Mouse (Mus musculus) forebrain, embryonic 11.5 days (tissue): Measurements from ENCODE around the gene Dmbt1. TPM values are rescaled to one million over a fixed set of nuclear protein-coding genes. Genes with fewer than 3 reads are reported as not detected.

Experiments
- ATAC-seq: fragments of 200-750 bp; cut with Nextera tagmentation; replicated peaks from 2 replicates; pipeline ENCODE4 v1.8.0; 2017; ENCODE audit warnings: moderate TSS enrichment; ENCODE audit not compliant: low FRiP score
- DNase-seq: peaks from one replicate; pipeline ENCODE4 v3.0.0-alpha.2; 2017; ENCODE audit warnings: low spot score
- H3K27ac ChIP-seq: fragments of 300-500 bp; sonication (generic); 2 replicates; pipeline ENCODE4 v1.5.1; 2014; ENCODE audit warnings: low read depth, low read length
- H3K27me3 ChIP-seq: fragments of 300-500 bp; sonication (generic); 2 replicates; pipeline ENCODE4 v1.6.1; 2014; ENCODE audit warnings: mild to moderate bottlenecking, low read length, mixed read lengths; ENCODE audit not compliant: control insufficient read depth, insufficient read depth
- H3K36me3 ChIP-seq: fragments of 300-500 bp; sonication (generic); 2 replicates; pipeline ENCODE4 v1.6.1; 2014; ENCODE audit warnings: mild to moderate bottlenecking, low read length, moderate library complexity, mixed read lengths; ENCODE audit not compliant: control insufficient read depth, insufficient read depth
- H3K4me1 ChIP-seq: fragments of 300-500 bp; sonication (generic); replicated peaks from 2 replicates; pipeline ENCODE4 v1.6.1; 2014; ENCODE audit warnings: low read length, mixed read lengths; ENCODE audit not compliant: control insufficient read depth, insufficient read depth
- H3K4me2 ChIP-seq: fragments of 300-500 bp; sonication (generic); 2 replicates; pipeline ENCODE4 v1.6.1; 2014; ENCODE audit warnings: low read depth, mild to moderate bottlenecking, low read length, moderate library complexity, mixed read lengths; ENCODE audit not compliant: severe bottlenecking
- H3K4me3 ChIP-seq: fragments of 300-500 bp; sonication (generic); 2 replicates; pipeline ENCODE4 v1.5.1; 2014; ENCODE audit warnings: low read depth, low read length
- H3K9ac ChIP-seq: fragments of 300-500 bp; sonication (generic); 2 replicates; pipeline ENCODE4 v1.6.1; 2014; ENCODE audit warnings: low read length
- H3K9me3 ChIP-seq: fragments of 300-500 bp; sonication (generic); 2 replicates; pipeline ENCODE4 v1.6.1; 2016; ENCODE audit warnings: low read length, mixed read lengths; ENCODE audit not compliant: control insufficient read depth
- WGBS: fragments of 180-500 bp; shearing (Covaris S2); extraction: QIAGEN DNeasy Blood & Tissue Kit; methylation state at CpG from one replicate; pipeline ENCODE4 v1.1.7; 2014; 5-methylcytosine and 5-hydroxymethylcytosine counted together
- polyA plus RNA-seq: library from polyadenylated mRNA; unstranded; fragments of >200 nt; fragmentation: Nextera tagmentation; extraction: Ambion mirVana; gene quantifications from 2 replicates; pipeline ENCODE4 v1.2.1, GENCODE M21; 2014

Gene Dmbt1
- polyA plus RNA-seq, 1 experiment from 2014 or later: not detected

DNA sequence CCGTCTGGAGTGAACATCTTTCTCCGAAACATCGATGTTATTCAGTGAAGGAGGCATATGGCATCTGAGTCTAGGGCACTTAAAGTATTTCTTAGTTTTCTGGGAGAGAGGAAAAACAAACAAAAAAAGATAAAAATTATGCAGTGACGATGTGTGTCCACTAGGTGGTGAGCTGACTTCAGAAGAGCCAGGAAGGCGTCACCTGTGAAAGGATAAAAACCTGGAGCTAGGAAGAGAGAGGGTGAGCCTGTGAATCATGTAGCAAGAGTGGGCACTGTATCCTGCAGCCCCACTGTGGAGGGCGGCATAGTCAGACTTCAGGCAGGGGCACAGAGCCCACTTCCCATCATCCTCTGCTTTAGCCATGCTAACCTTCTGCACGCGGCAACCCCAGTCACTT lies 37.9 kb upstream of the Dmbt1 start:
- WGBS: 50% methylated on average over 8 of the region's 8 CpGs
- no peak for ATAC-seq
- no peak overlapping the region for H3K9ac ChIP-seq
- no peaks in the 10 kb centered on the region for H3K4me1 ChIP-seq
- H3K4me3 ChIP-seq: no peak overlapping the region
- H3K27ac ChIP-seq: no peak overlapping the region
- H3K27me3 ChIP-seq: no peaks in the 10 kb centered on the region
- H3K4me2 ChIP-seq: no peak overlapping the region
- no peaks in the 10 kb centered on the region for H3K9me3 ChIP-seq
- no peak for DNase-seq
- H3K36me3 ChIP-seq: no peaks in the 10 kb centered on the region

DNA sequence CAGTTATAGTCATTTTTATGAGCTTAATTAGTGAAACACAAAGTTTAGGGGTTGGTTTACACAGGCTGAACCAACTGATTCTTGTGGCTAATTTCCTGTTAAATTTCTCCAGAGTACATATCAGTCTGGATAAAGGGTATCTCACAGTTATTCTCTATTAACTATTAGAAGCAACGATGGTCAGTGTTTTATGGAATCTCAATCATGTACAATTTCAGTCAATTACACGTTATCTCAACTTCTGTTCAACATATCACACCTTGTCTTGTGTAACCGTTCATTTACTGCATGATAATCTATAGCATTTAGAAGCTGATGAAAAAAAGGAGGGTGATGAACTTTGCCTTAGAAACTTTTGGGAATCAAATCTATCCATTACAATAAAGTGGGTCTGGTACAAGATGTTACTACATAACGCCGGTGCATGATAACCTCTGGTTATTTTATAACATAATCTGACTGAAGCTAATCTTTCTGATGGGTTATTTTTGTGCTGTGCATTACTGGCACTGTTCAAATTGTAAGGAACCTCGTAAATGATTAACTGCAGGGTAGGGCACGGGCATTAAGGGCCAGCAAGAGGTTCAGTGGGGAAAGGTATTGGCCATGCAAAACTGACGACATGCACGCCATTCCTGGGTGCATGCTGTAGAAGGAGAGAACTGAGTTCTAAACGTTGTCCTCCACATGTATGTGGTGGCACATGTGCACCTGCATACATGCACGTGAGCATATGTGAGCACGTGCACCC lies 29.7 kb upstream of the Dmbt1 start:
- Histone ChIP-seq H3K4me3 (no peak overlapping the region), H3K9ac (no peak overlapping the region), H3K27ac (no peak overlapping the region), H3K9me3 (peaks cover 3% of the 10 kb centered on the region; the same call in 1 of the 2 replicates), H3K27me3 (no peaks in the 10 kb centered on the region), H3K4me1 (no peaks in the 10 kb centered on the region), H3K4me2 (no peak overlapping the region), H3K36me3 (no peaks in the 10 kb centered on the region)
- no peak for DNase-seq
- no peak for ATAC-seq
- WGBS: 88% methylated on average over 12 of the region's 12 CpGs

- Histone ChIP-seq H3K36me3 (no peaks in the 10 kb centered on the region), H3K4me3 (no peak overlapping the region), H3K4me1 (no peaks in the 10 kb centered on the region), H3K9me3 (peaks cover 3% of the 10 kb centered on the region; the same call in 1 of the 2 replicates), H3K4me2 (no peak overlapping the region), H3K27me3 (no peaks in the 10 kb centered on the region), H3K27ac (no peak overlapping the region), H3K9ac (no peak overlapping the region)
- whole genome bisulfite sequencing: 88% methylated on average over 5 of the region's 5 CpGs
- DNase-seq (no peak), ATAC-seq (no peak)
Observed at GRCm38 (mm10) chr7:131004071-131004470, 27.8 kb upstream of the Dmbt1 start.

DNA sequence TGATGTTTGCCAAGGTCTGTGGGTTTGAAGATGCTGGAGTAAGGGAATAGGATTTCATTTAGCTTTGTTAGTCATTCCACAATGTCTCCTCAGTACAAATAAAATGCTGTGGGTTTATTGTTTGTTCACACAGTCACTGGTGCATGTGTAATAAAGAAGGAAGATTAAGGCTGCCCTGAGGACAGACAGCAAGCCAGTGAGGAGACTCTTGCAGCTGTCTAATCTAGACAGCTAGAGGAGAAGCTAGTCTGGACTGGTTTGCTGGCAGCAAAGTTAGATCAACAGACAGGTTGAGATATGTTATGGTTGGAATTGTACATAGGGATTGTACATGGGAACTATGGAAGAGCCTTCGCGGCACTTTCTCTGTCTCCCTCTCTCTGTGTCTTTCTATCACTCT lies 24.6 kb upstream of the Dmbt1 start:
- Histone ChIP-seq H3K4me1 (no peaks in the 10 kb centered on the region), H3K9me3 (peaks cover 3% of the 10 kb centered on the region; the same call in 1 of the 2 replicates), H3K4me3 (no peak overlapping the region), H3K4me2 (no peak overlapping the region), H3K36me3 (no peaks in the 10 kb centered on the region), H3K27me3 (no peaks in the 10 kb centered on the region), H3K27ac (no peak overlapping the region), H3K9ac (no peak overlapping the region)
- DNase-seq (no peak), ATAC-seq (no peak)
- WGBS: 96% methylated on average over 2 of the region's 2 CpGs

DNA sequence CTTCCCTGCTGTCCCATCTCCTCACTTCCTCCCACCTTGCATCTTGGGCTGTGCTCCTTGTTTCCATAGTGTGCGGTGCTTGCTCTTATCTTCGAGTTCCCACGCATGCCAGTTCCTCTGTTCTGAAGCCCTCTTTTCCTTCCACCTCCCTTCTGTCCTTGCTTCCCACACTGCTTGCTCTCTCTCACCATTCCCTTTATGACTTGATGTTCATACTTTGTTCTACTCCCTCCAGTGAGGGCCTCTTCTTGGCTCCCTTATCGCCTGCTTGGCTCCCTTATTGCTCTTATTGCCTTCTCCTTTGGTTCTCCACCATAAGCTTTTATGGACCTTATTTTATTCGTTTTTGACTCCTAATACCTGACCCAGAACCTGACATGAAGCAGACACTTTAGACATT lies 22.7 kb upstream of the Dmbt1 start:
- H3K27me3 ChIP-seq: no peaks in the 10 kb centered on the region
- no peaks in the 10 kb centered on the region for H3K36me3 ChIP-seq
- ATAC-seq (no peak), DNase-seq (no peak)
- no peak overlapping the region for H3K9ac ChIP-seq
- no peak overlapping the region for H3K4me2 ChIP-seq
- WGBS: 86% methylated on average over 5 of the region's 5 CpGs
- no peak overlapping the region for H3K4me3 ChIP-seq
- H3K9me3 ChIP-seq: peaks cover 3% of the 10 kb centered on the region; the same call in 1 of the 2 replicates
- no peaks in the 10 kb centered on the region for H3K4me1 ChIP-seq
- H3K27ac ChIP-seq: no peak overlapping the region

GRCm38 (mm10) chr7:131011901-131012300 lies 20.0 kb upstream of the Dmbt1 start:
- no peak overlapping the region for H3K4me2 ChIP-seq
- no peaks in the 10 kb centered on the region for H3K27me3 ChIP-seq
- ATAC-seq (no peak), DNase-seq (no peak)
- no peak overlapping the region for H3K9ac ChIP-seq
- H3K4me1 ChIP-seq: no peaks in the 10 kb centered on the region
- H3K9me3 ChIP-seq: no peaks in the 10 kb centered on the region
- H3K4me3 ChIP-seq: no peak overlapping the region
- H3K27ac ChIP-seq: no peak overlapping the region
- WGBS: 92% methylated on average over 1 of the region's 1 CpGs
- H3K36me3 ChIP-seq: no peaks in the 10 kb centered on the region

GRCm38 (mm10) chr7:131019181-131019580 lies 12.7 kb upstream of the Dmbt1 start:
- H3K4me3 ChIP-seq: no peak overlapping the region
- no peak overlapping the region for H3K4me2 ChIP-seq
- no peaks in the 10 kb centered on the region for H3K36me3 ChIP-seq
- H3K27me3 ChIP-seq: no peaks in the 10 kb centered on the region
- no peak for DNase-seq
- no peaks in the 10 kb centered on the region for H3K9me3 ChIP-seq
- no peak for ATAC-seq
- H3K27ac ChIP-seq: no peak overlapping the region
- 90% methylated on average over 2 of the region's 2 CpGs for WGBS
- no peak overlapping the region for H3K9ac ChIP-seq
- no peaks in the 10 kb centered on the region for H3K4me1 ChIP-seq

DNA sequence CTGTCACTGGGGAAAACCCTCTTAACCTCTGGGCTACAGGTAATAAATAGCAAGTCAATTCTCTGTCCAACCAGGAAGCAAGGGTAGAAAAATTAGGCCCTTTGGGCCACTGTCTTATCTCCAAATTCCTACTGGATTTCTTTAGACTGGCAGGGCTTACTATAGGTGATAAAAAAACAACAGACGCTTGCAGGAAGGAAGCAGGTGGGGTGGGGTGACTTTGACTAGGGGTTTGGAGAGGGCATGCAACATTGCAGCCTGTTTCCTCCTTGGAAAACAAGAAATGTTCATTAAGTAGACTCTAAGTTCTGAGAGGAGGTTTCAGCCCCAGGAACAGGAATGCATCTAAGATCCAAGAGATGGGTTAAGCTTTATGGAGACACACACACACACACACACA lies 7.0 kb upstream of the Dmbt1 start:
- no peaks in the 10 kb centered on the region for H3K9me3 ChIP-seq
- WGBS: 81% methylated on average over 1 of the region's 1 CpGs
- H3K4me2 ChIP-seq: no peak overlapping the region
- H3K27ac ChIP-seq: no peak overlapping the region
- no peaks in the 10 kb centered on the region for H3K36me3 ChIP-seq
- no peaks in the 10 kb centered on the region for H3K4me1 ChIP-seq
- no peak overlapping the region for H3K9ac ChIP-seq
- DNase-seq: no peak
- H3K4me3 ChIP-seq: no peak overlapping the region
- no peak for ATAC-seq
- H3K27me3 ChIP-seq: no peaks in the 10 kb centered on the region

DNA sequence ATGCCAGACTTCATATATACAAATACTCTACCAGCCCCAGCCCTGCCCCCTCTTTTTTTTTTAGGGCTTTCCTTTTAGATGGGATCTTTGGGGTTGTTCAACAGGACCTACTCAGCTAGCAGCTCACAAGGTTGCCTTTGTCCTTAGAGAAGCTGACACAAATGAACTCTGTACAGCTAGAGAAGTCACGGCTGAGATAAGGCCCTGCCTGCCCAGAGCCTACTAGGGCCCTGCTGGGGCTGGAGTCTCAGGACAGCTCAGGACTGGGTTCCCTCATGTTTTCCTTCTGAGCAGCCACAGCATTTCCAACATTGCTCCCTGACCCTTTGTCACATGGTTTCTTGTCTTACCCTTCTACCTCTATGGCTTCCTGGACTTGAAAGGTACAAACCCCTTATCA lies 4.3 kb upstream of the Dmbt1 start:
- H3K4me1 ChIP-seq: no peaks in the 10 kb centered on the region
- no peak overlapping the region for H3K27ac ChIP-seq
- H3K4me2 ChIP-seq: no peak overlapping the region
- H3K36me3 ChIP-seq: no peaks in the 10 kb centered on the region
- no peaks in the 10 kb centered on the region for H3K9me3 ChIP-seq
- no peak overlapping the region for H3K4me3 ChIP-seq
- no peak overlapping the region for H3K9ac ChIP-seq
- ATAC-seq (no peak), DNase-seq (no peak)
- WGBS: 79% methylated on average over 1 of the region's 1 CpGs
- no peaks in the 10 kb centered on the region for H3K27me3 ChIP-seq
